Mouse (Mus musculus): ENCODE measurements at regions not wholly inside any gene's neighbourhood (a gene's known extent, or its start where the extent isn't known, plus 50 kb on each side); places are given as distances from the start of the nearest gene placed in this dataset.

GRCm38 (mm10) chr19:26439163-26439562 is 165.7 kb upstream of the Smarca2 start:
- WGBS: 87% methylated on average over 2 of the region's 2 CpGs
- ATAC-seq (ENCODE audit: low FRiP score): no peak
- Histone ChIP-seq H3K4me3 (replicated peaks) (no peak overlapping the region), H3K4me1 (no peaks in the 10 kb centered on the region), H3K9ac (replicated peaks) (no peak overlapping the region), H3K4me2 (no peak overlapping the region), H3K27me3 (replicated peaks) (no peaks in the 10 kb centered on the region), H3K36me3 (no peaks in the 10 kb centered on the region), H3K9me3 (replicated peaks) (no peaks in the 10 kb centered on the region), H3K27ac (replicated peaks) (no peak overlapping the region)

GRCm38 (mm10) chr19:26445309-26445708 is 159.5 kb upstream of the Smarca2 start:
- no peaks in the 10 kb centered on the region for H3K9me3 ChIP-seq (replicated peaks)

GRCm38 (mm10) chr19:26447427-26448023 is 157.3 kb upstream of the Smarca2 start:
- Histone ChIP-seq H3K4me1 (peaks cover 7% of the 10 kb centered on the region; the same call in 1 of the 2 replicates), H3K27ac (replicated peaks) (peak overlapping the region; percentile 60), H3K36me3 (no peaks in the 10 kb centered on the region), H3K4me2 (no peak overlapping the region), H3K4me3 (replicated peaks) (no peak overlapping the region), H3K9ac (replicated peaks) (no peak overlapping the region), H3K27me3 (replicated peaks) (no peaks in the 10 kb centered on the region), H3K9me3 (replicated peaks) (no peaks in the 10 kb centered on the region)
- ATAC-seq (ENCODE audit: low FRiP score): peak; percentile 86; the same call in 1 of the 2 replicates
- 52% methylated on average over 7 of the region's 7 CpGs for WGBS

More at GRCm38 (mm10) chr19:26445309-26445708, 159.5 kb upstream of the Smarca2 start:
- Histone ChIP-seq H3K36me3 (no peaks in the 10 kb centered on the region), H3K4me2 (no peak overlapping the region), H3K9ac (replicated peaks) (no peak overlapping the region), H3K27ac (replicated peaks) (no peak overlapping the region), H3K4me3 (replicated peaks) (no peak overlapping the region), H3K27me3 (replicated peaks) (no peaks in the 10 kb centered on the region), H3K4me1 (peaks cover 7% of the 10 kb centered on the region; the same call in 1 of the 2 replicates)
- 90% methylated on average over 4 of the region's 4 CpGs for WGBS
- ATAC-seq (ENCODE audit: low FRiP score): no peak

- Histone ChIP-seq H3K4me1 (peaks cover 6% of the 10 kb centered on the region; the same call in 1 of the 2 replicates), H3K4me3 (replicated peaks) (no peak overlapping the region), H3K9ac (replicated peaks) (no peak overlapping the region), H3K27ac (replicated peaks) (no peak overlapping the region), H3K4me2 (no peak overlapping the region), H3K27me3 (replicated peaks) (no peaks in the 10 kb centered on the region), H3K9me3 (replicated peaks) (no peaks in the 10 kb centered on the region), H3K36me3 (no peaks in the 10 kb centered on the region)
- 52% methylated on average over 4 of the region's 4 CpGs for WGBS
- ATAC-seq (ENCODE audit: low FRiP score): no peak
Observed at GRCm38 (mm10) chr19:26461712-26462111, 143.1 kb upstream of the Smarca2 start.

- H3K4me2 ChIP-seq: no peak overlapping the region
- WGBS: 42% methylated on average over 2 of the region's 2 CpGs
Observed at GRCm38 (mm10) chr19:26465228-26465627, 139.6 kb upstream of the Smarca2 start.

GRCm38 (mm10) chr19:26466244-26466643 is 138.6 kb upstream of the Smarca2 start:
- no peaks in the 10 kb centered on the region for H3K9me3 ChIP-seq (replicated peaks)

More at GRCm38 (mm10) chr19:26465228-26465627, 139.6 kb upstream of the Smarca2 start:
- Histone ChIP-seq H3K9me3 (replicated peaks) (no peaks in the 10 kb centered on the region), H3K4me3 (replicated peaks) (no peak overlapping the region), H3K27ac (replicated peaks) (no peak overlapping the region), H3K36me3 (no peaks in the 10 kb centered on the region), H3K27me3 (replicated peaks) (no peaks in the 10 kb centered on the region), H3K4me1 (peaks cover 15% of the 10 kb centered on the region), H3K9ac (replicated peaks) (no peak overlapping the region)
- ATAC-seq (ENCODE audit: low FRiP score): peak; percentile 55; the same call in 1 of the 2 replicates

GRCm38 (mm10) chr19:26467179-26467651 is 137.6 kb upstream of the Smarca2 start:
- H3K27me3 ChIP-seq (replicated peaks): no peaks in the 10 kb centered on the region
- no peak for ATAC-seq (ENCODE audit: low FRiP score)
- 36% methylated on average over 5 of the region's 5 CpGs for WGBS
- 0 out of 2 replicates have a peak overlapping the region, but pooled peaks have one; percentile 34 for H3K27ac ChIP-seq (replicated peaks)
- no peaks in the 10 kb centered on the region for H3K36me3 ChIP-seq
- H3K9me3 ChIP-seq (replicated peaks): no peaks in the 10 kb centered on the region
- H3K4me2 ChIP-seq: no peak overlapping the region
- H3K4me3 ChIP-seq (replicated peaks): no peak overlapping the region
- H3K4me1 ChIP-seq: peaks cover 15% of the 10 kb centered on the region
- no peak overlapping the region for H3K9ac ChIP-seq (replicated peaks)

More at GRCm38 (mm10) chr19:26466244-26466643, 138.6 kb upstream of the Smarca2 start:
- Histone ChIP-seq H3K9ac (replicated peaks) (no peak overlapping the region), H3K4me3 (replicated peaks) (no peak overlapping the region), H3K4me1 (peaks cover 15% of the 10 kb centered on the region), H3K36me3 (no peaks in the 10 kb centered on the region), H3K4me2 (no peak overlapping the region), H3K27ac (replicated peaks) (no peak overlapping the region), H3K27me3 (replicated peaks) (no peaks in the 10 kb centered on the region)
- ATAC-seq (ENCODE audit: low FRiP score): no peak
- WGBS: 84% methylated on average over 4 of the region's 4 CpGs

- Histone ChIP-seq H3K9me3 (replicated peaks) (no peaks in the 10 kb centered on the region), H3K4me2 (no peak overlapping the region), H3K36me3 (no peaks in the 10 kb centered on the region), H3K4me1 (no peaks in the 10 kb centered on the region), H3K9ac (replicated peaks) (no peak overlapping the region), H3K27me3 (replicated peaks) (no peaks in the 10 kb centered on the region), H3K27ac (replicated peaks) (no peak overlapping the region), H3K4me3 (replicated peaks) (no peak overlapping the region)
- ATAC-seq (ENCODE audit: low FRiP score): no peak
- WGBS: 64% methylated on average over 1 of the region's 1 CpGs
Observed at GRCm38 (mm10) chr19:26472659-26473058, 132.2 kb upstream of the Smarca2 start.

GRCm38 (mm10) chr19:26473211-26473610 is 131.6 kb upstream of the Smarca2 start:
- Histone ChIP-seq H3K27me3 (replicated peaks) (no peaks in the 10 kb centered on the region), H3K9me3 (replicated peaks) (no peaks in the 10 kb centered on the region), H3K27ac (replicated peaks) (no peak overlapping the region), H3K9ac (replicated peaks) (no peak overlapping the region), H3K4me2 (no peak overlapping the region), H3K4me3 (replicated peaks) (no peak overlapping the region), H3K36me3 (no peaks in the 10 kb centered on the region), H3K4me1 (peaks cover 4% of the 10 kb centered on the region)
- ATAC-seq (ENCODE audit: low FRiP score): no peak
- WGBS: 83% methylated on average over 3 of the region's 3 CpGs

- no peak overlapping the region for H3K27ac ChIP-seq (replicated peaks)
- no peaks in the 10 kb centered on the region for H3K36me3 ChIP-seq
- H3K9me3 ChIP-seq (replicated peaks): no peaks in the 10 kb centered on the region
- H3K4me3 ChIP-seq (replicated peaks): no peak overlapping the region
- no peak overlapping the region for H3K9ac ChIP-seq (replicated peaks)
- WGBS: 61% methylated on average over 2 of the region's 2 CpGs
- no peak overlapping the region for H3K4me2 ChIP-seq
- H3K4me1 ChIP-seq: peaks cover 9% of the 10 kb centered on the region
- no peaks in the 10 kb centered on the region for H3K27me3 ChIP-seq (replicated peaks)
- no peak for ATAC-seq (ENCODE audit: low FRiP score)
Observed at GRCm38 (mm10) chr19:26475197-26475596, 129.7 kb upstream of the Smarca2 start.

- no peak overlapping the region for H3K4me2 ChIP-seq
- 54% methylated on average over 2 of the region's 2 CpGs for WGBS
- no peaks in the 10 kb centered on the region for H3K27me3 ChIP-seq (replicated peaks)
- H3K4me3 ChIP-seq (replicated peaks): no peak overlapping the region
- H3K9me3 ChIP-seq (replicated peaks): no peaks in the 10 kb centered on the region
- no peak overlapping the region for H3K9ac ChIP-seq (replicated peaks)
- peaks cover 9% of the 10 kb centered on the region for H3K4me1 ChIP-seq
- no peak for ATAC-seq (ENCODE audit: low FRiP score)
- no peak overlapping the region for H3K27ac ChIP-seq (replicated peaks)
- H3K36me3 ChIP-seq: no peaks in the 10 kb centered on the region
Observed at GRCm38 (mm10) chr19:26475754-26476153, 129.1 kb upstream of the Smarca2 start.

GRCm38 (mm10) chr19:26478055-26478737 is 126.7 kb upstream of the Smarca2 start:
- no peaks in the 10 kb centered on the region for H3K27me3 ChIP-seq (replicated peaks)
- H3K4me3 ChIP-seq (replicated peaks): no peak overlapping the region
- H3K4me1 ChIP-seq: peaks cover 9% of the 10 kb centered on the region
- peak overlapping the region; percentile 30 for H3K4me2 ChIP-seq
- H3K27ac ChIP-seq (replicated peaks): no peak overlapping the region
- WGBS: 17% methylated on average over 16 of the region's 16 CpGs
- H3K9me3 ChIP-seq (replicated peaks): no peaks in the 10 kb centered on the region
- H3K9ac ChIP-seq (replicated peaks): no peak overlapping the region
- no peaks in the 10 kb centered on the region for H3K36me3 ChIP-seq
- peak; percentile 73; the same call in 1 of the 2 replicates for ATAC-seq (ENCODE audit: low FRiP score)

Measured in neural tube, embryonic 15.5 days (tissue).